Mouse (Mus musculus): ENCODE measurements around the gene Pfkm.

The Pfkm gene

DNA sequence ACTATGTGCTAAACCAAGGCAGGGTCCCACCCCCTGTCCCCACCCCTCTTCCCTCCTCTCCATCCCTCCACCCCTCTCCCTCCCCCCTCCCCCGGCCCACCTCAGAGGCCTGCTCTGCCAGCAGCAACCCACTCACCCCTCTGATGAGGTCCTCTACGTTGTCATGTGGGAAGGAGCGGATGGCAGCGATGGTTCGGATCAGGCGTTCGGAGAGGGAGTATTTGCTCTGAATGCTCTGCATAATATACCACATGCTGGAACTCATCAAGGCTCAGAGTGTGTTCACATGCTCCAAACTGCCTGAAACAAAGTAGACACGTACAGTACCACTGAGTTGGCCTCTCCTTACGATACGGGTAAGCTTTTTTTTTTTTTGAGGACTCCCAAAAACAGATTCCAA, 50.1 kb downstream of the Pfkm start:
- DNase-seq = no peak

DNA sequence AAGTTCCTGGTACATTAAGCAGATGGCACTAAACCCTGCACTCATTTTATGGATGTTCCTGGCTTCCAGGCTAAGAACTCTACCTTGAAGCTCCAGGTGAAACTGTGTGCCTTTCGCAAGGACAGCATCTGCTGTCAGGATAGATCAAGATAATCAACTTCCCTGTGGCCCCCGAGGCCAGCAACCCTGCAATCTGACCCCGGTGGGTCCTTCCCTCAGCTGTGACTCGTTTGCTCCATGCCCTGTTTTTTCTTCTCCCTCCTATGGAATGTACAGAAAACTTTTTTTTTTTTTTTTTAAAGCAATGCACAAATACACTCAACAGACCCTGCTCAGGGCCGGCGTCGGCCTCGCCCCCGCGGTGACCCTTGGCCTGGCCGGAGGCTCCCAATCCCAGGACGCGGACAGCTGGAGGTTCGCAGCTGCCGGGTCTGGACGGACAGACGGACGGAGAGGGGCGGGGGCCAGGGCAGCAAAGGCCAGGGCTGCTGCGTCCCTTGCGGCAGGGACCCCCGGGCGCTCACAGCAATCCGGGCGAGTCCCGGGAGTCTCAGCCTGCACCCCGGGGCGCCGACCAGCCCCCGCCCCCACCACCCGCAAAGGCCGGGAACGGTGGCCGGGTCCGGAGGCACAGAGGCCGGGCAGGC, 52.6 kb downstream of the Pfkm start:
- no peak for DNase-seq

- peak; percentile 96 for DNase-seq
These were observed 53.3 kb downstream of the Pfkm start for GRCm38 (mm10) chr15:98145559-98146181.

DNA sequence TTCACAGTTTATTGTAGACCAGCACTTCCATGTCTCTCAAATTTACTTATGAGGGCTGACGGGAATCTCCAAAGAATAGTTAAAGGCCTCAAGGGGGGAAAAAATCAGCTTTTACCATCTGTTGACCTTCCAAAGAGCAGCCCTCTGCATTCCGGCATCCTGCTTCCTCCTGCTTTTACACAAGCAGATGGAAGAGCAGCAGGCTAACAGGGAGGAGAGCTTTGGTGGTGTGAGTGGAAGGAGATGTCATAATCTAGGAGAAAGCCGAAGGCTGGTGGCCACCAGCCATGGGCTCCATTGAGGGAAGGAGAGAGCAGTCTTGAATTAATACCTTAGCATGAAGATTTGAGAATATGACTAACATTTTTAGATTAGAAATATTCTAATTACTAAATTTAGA, 56.0 kb downstream of the Pfkm start:
- DNase-seq = no peak

- DNase-seq = no peak
These were observed 56.8 kb downstream of the Pfkm start for GRCm38 (mm10) chr15:98149166-98149602.

GRCm38 (mm10) chr15:98152916-98153315, 60.5 kb downstream of the Pfkm start:
- DNase-seq = no peak

DNA sequence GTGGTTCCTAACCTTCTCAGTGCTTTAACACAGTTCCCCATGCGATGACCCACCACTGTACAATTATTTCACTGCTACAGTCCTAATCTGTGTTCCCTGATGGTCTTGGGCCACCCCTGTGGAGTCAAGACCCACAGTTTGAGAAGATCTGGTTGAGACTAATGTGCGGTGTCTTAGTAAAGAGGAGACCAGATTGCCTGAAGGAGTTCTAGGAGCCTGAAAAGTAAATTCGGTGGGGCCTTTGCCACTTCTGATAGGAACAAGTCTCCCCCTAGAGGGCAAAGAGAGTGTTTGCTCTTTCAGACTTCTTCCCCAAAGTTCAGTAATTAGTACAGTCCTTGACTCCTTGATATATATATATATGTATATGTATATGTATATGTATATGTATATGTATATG, 61.2 kb downstream of the Pfkm start:
- DNase-seq = no peak

DNA sequence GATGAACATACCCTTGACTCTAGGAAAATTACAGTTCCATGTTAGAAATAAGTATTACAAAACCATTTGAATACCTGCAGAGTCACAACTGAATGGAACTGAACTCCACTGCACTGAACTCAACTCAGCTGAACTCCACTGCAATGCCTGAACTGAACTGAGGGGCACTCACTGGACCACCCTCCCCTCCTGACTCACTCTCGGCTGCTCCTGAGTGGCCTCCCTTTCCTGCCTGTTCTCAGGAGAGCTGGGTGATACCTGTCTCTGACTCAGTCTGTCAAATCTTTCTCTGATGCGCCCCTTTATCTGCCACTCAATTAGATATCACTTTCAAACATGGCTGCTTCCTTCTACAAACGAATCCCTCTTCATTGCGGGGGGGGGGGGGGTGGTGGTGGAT, 61.8 kb downstream of the Pfkm start:
- DNase-seq = no peak

- no peak for DNase-seq
These were observed 62.2 kb downstream of the Pfkm start for GRCm38 (mm10) chr15:98154631-98155030.

DNA sequence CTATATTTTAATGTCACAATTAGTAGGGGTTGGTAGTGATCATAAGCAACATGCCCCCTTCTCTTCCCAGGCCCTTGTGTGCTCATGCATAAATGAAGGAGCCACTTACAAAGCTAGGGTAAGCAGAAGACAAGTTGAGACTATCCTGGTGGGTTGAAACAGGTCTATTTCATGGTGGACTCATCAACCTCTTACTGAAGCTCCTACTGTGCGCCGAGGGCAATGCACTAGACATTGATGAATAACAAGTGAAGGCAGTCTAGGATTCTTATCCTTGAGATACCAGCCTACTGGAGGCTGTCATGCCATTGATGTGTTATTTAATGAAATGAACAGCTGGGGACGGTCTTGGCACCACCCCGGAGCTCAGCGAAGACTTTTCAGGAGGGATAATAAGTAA, 62.9 kb downstream of the Pfkm start:
- no peak for DNase-seq

DNA sequence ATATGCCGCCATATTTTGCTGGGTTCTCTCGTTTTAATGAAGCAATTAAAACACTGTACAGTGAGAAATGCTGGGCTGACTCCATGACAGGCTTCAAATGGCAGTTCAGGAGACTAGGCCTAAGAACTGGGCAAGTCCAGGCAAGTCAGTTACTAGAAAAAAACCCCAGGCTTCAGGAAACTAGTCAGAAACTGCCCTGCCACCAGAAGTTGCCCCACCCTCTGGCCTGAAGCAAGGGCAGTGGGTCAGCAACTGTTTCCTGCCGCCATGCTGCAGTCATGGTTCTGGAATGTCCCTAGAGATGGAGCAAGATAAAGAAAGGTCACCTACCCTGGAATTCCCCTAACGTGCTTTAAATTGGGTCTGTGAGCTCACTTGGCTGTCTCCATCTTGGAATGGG, 63.6 kb downstream of the Pfkm start:
- no peak for DNase-seq

DNA sequence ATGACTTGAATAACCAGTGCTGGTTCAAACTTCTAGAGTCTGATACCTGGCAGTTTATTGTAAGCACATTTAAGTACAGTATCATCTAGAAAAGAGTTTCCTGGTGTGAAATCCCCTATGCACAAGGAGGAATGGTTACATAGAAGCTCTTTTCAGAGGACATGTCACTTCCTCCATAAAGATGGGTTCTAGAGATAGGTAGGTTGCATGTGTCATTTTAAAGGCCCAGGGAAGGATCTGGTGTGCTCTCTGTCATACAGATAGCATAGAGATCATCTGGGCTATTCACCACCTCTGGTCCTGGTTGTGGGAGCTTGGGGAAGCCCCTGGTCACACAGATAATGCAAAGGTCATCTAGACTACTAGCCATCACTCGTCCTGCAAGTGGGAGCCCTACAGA, 64.9 kb downstream of the Pfkm start:
- DNase-seq = no peak

DNA sequence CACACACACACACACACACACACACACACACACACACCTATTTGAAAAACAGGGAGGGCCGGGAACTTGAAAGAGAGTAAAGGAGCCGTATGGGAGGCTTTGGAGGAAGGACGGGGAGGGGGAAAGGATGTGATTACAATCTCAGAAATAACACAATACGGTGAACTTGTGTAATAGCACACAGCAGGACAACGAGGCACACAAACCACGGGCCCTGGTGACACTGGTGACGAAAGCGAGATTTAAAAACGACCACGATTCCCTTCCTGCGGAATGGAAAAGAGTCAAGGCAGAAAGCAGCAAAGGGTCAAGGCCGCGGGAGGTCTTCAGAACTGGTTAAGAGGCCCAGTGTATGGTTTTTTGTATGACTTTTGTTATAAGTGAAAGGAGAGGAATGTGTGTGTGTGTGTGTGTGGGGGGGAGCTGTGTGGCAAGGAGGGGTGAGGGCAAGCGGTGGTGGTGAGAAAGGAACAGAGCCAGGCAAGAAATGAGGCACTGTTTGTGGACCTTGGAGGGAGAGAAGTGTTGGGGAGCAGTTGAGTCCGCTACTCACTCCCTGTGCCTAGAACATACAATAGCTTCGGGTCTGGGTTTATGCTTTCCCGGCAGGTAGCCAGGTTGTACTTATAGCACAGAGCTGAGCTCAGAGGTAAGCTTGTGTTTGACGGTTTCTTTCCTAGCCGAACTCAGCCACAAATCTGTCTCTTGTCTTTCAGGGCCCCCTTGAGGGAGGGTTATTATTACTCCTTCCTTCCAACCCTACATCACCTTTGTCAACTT, 68.8 kb downstream of the Pfkm start:
- no peak for DNase-seq

GRCm38 (mm10) chr15:98162561-98162960, 70.2 kb downstream of the Pfkm start:
- DNase-seq = no peak

- DNase-seq = no peak
These were observed 73.1 kb downstream of the Pfkm start, which contains the start of gene Asb8 for GRCm38 (mm10) chr15:98165525-98165924. Gene Asb8 (minus strand): TSS chr15:98165625.

- DNase-seq = peak; percentile 21
These were observed 74.7 kb downstream of the Pfkm start, which contains the start of gene Ccdc184 for GRCm38 (mm10) chr15:98166963-98167644. Gene Ccdc184 (plus strand): TSS chr15:98167158.

DNA sequence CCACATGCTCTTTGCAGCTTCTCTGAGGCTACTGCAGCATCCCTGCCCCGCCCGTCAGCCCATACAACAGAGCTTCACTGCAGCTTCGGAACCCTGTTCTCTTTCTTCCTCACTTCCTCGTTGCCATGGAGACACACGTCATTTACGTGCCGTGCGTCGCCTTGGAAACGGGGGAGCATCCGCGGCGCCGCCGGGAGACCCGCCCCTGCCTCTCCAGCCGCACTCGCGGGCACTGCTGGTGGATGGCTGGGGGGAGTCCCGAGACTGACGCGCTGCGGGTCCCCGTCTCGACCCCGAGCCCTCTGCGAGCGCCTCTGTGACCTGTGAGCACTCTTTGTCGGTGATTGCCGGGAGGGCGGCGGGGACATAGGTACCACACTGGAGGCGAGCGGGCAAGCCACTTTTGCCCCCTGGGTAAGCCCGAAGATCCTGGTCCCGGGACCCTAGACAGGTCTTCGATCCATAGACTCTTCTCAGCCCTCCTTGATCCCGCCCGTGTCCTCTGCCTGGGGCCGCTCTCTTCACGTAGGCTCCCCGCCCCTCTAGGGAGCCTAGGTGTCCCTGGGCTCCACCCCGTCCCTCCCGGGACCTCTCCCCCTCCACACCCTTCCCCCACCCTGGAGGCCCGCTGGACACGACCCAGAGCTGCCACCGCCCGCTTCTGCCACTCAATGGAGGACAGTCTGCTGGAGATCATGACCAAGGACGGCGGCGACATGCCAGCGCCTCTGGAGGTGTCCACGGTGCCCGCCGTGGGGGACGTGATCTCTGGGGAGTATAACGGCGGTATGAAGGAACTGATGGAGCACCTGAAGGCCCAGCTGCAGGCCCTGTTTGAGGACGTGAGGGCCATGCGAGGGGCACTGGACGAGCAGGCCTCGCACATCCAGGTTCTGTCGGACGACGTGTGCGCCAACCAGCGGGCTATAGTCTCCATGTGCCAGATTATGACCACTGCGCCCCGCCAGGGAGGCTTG, 75.5 kb downstream of the Pfkm start:
- peak; percentile 85 for DNase-seq

- DNase-seq = peak; percentile 14
These were observed 76.2 kb downstream of the Pfkm start for GRCm38 (mm10) chr15:98168622-98169004.

- DNase-seq = peak; percentile 19
These were observed 78.0 kb downstream of the Pfkm start for GRCm38 (mm10) chr15:98170365-98170764.

GRCm38 (mm10) chr15:98170917-98171316, 78.5 kb downstream of the Pfkm start:
- no peak for DNase-seq

GRCm38 (mm10) chr15:98172113-98172512, 79.7 kb downstream of the Pfkm start:
- DNase-seq = no peak

DNA sequence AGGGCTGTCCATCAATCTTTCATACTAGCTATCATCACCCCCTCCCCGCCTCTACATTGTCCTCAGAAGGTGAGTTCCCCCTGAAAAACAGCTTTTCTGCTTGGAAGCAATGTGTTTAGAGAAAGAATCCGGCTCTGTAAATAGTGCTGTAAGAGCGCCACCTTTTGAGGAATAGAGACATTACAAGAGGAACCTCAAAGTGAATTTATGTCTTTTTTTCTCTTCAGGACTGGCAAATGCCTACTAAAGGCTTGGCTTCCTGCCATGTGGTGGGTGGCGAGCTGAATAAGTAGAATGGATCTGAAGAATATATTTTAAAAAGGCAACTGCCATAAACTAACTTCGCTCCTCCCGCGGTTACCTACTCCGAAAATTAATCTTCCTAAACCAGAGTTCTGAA, 81.4 kb downstream of the Pfkm start:
- DNase-seq = peak; percentile 62

Data from right cerebral cortex, postnatal 4 days (tissue).